Mouse (Mus musculus) thymus, postnatal 36 days (tissue): ENCODE measurements around the gene Hoxc11.

ENCODE experiments used
- DNase-seq, 2 experiments: peaks; one replicate each; pipeline ENCODE4 v3.0.0; 2022; ENCODE audit warnings: mixed read lengths in 2 of 2

Hoxc11 gene

GRCm38 (mm10) chr15:102937036-102937666 is 17.1 kb upstream of the Hoxc11 start:
- DNase-seq, result no peak

- no peak for DNase-seq
Observed at GRCm38 (mm10) chr15:102939256-102940155, 14.7 kb upstream of the Hoxc11 start.

GRCm38 (mm10) chr15:102942739-102943467 is 11.3 kb upstream of the Hoxc11 start:
- DNase-seq, result no peak

GRCm38 (mm10) chr15:102943468-102943813 is 10.8 kb upstream of the Hoxc11 start:
- DNase-seq, result no peak

GRCm38 (mm10) chr15:102945185-102946077 is 8.8 kb upstream of the Hoxc11 start:
- no peak for DNase-seq

GRCm38 (mm10) chr15:102947276-102947675 is 7.0 kb upstream of the Hoxc11 start:
- no peak for DNase-seq

GRCm38 (mm10) chr15:102948842-102949241 is 5.4 kb upstream of the Hoxc11 start:
- DNase-seq, result no peak

GRCm38 (mm10) chr15:102949696-102950095 is 4.5 kb upstream of the Hoxc11 start:
- DNase-seq, result no peak

GRCm38 (mm10) chr15:102950877-102951276 is 3.4 kb upstream of the Hoxc11 start:
- DNase-seq, result no peak

- no peak for DNase-seq
Observed at GRCm38 (mm10) chr15:102953561-102953960, 666 bp upstream of the Hoxc11 start.

GRCm38 (mm10) chr15:102955007-102955382 is 768 bp downstream of the Hoxc11 start:
- no peak for DNase-seq

GRCm38 (mm10) chr15:102955833-102956640 is 1.8 kb downstream of the Hoxc11 start:
- DNase-seq, result no peak

GRCm38 (mm10) chr15:102956906-102957305 is 2.7 kb downstream of the Hoxc11 start:
- no peak for DNase-seq

- no peak for DNase-seq
Observed at GRCm38 (mm10) chr15:102959663-102960191, 5.5 kb downstream of the Hoxc11 start.

- no peak for DNase-seq
Observed at GRCm38 (mm10) chr15:102961728-102962127, 7.5 kb downstream of the Hoxc11 start.

- DNase-seq, result no peak
Observed at GRCm38 (mm10) chr15:102962492-102962891, 8.3 kb downstream of the Hoxc11 start.

- no peak for DNase-seq
Observed at GRCm38 (mm10) chr15:102963259-102963658, 9.0 kb downstream of the Hoxc11 start.

GRCm38 (mm10) chr15:102963671-102964640 is 9.7 kb downstream of the Hoxc11 start:
- no peak for DNase-seq

- no peak for DNase-seq
Observed at GRCm38 (mm10) chr15:102965003-102965891, 11.0 kb downstream of the Hoxc11 start.
